21 mouse cellular contexts compared by ENCODE assay signal in the genomic region with DNA sequence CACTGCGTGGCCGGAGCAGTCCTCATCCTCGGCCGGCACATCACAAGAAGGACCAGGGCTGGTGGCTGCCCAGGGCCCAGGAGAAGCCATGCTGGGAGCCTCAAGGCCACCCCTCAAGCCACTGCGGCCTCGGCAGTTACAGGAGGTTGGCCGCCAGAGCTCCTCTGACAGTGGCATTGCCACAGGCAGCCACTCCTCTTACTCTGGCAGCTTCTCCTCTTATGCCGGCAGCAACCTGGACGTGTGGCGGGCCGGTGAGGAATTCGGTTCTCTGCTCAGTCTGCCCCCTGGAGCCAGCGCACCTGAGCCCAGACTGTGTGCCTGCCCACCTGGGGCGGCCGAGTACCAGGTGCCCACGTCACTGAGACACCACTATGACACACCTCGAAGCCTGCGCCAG. TPM values are rescaled to one million over a fixed set of nuclear protein-coding genes. Genes with fewer than 3 reads are reported as not detected.
DNase-seq lines count a peak whose midpoint lies in the region; ATAC-seq lines count a peak whose summit lies in the region.
"Had no signal": no experiment of that assay in that cellular context is flagged by ENCODE, and none has a peak within 500 bp of the region (broad histone marks: within the 10 kb centered on the region; RNA-seq: fewer than 3 reads in every experiment).

No protein-coding gene starts in this region.

- no peak overlapping the region; the same call in 1 of the 2 replicates for H3K27ac ChIP-seq in heart, embryonic 10.5 days
- H3K27ac ChIP-seq in midbrain, embryonic 10.5 days (replicated peaks) = peak overlapping the region; percentile 17; the same call in 1 of the 2 replicates
- H3K27ac ChIP-seq in midbrain, embryonic 14.5 days (replicated peaks; ENCODE audit: low read depth, low read length) = no peak overlapping the region
- no peak overlapping the region for H3K27ac ChIP-seq in embryonic facial prominence, embryonic 11.5 days (replicated peaks; ENCODE audit: low read depth, low read length)
- H3K27ac ChIP-seq: macrophage had no signal

- H3K9ac ChIP-seq in midbrain, embryonic 14.5 days (replicated peaks; ENCODE audit: low read length) = no peak overlapping the region
- 0 out of 2 replicates have a peak overlapping the region, but pooled peaks have one; percentile 13 for H3K9ac ChIP-seq in embryonic facial prominence, embryonic 11.5 days (replicated peaks; ENCODE audit: low read length)

- no peak overlapping the region for H3K4me2 ChIP-seq in midbrain, embryonic 14.5 days (ENCODE audit: low read length)
- no peak overlapping the region for H3K4me2 ChIP-seq in embryonic facial prominence, embryonic 11.5 days (ENCODE audit: low read depth, low read length)
- H3K4me2 ChIP-seq: liver, embryonic 11.5 days; midbrain, embryonic 11.5 days had no signal

- WGBS in heart, embryonic 10.5 days = 33% methylated on average over 18 of the region's 18 CpGs
- 28% methylated on average over 18 of the region's 18 CpGs for WGBS in midbrain, embryonic 10.5 days
- 23% methylated on average over 18 of the region's 18 CpGs for WGBS in midbrain, embryonic 14.5 days
- 24% methylated on average over 17 of the region's 18 CpGs for WGBS in embryonic facial prominence, embryonic 11.5 days

- 0 out of 2 replicates have a peak overlapping the region, but pooled peaks have one; percentile 2 for H3K4me3 ChIP-seq in heart, embryonic 10.5 days
- H3K4me3 ChIP-seq in midbrain, embryonic 10.5 days = no peak overlapping the region
- H3K4me3 ChIP-seq in midbrain, embryonic 14.5 days (replicated peaks; ENCODE audit: low read depth, low read length) = no peak overlapping the region
- no peak overlapping the region for H3K4me3 ChIP-seq in embryonic facial prominence, embryonic 11.5 days (ENCODE audit: low read depth, low read length)

- peaks cover 24% of the 10 kb centered on the region; the same call in 1 of the 2 replicates for H3K36me3 ChIP-seq in heart, embryonic 10.5 days
- H3K36me3 ChIP-seq in midbrain, embryonic 10.5 days = no peaks in the 10 kb centered on the region
- H3K36me3 ChIP-seq in midbrain, embryonic 14.5 days (ENCODE audit: control insufficient read depth, insufficient read depth, low read length) = no peaks in the 10 kb centered on the region
- H3K36me3 ChIP-seq in embryonic facial prominence, embryonic 11.5 days (replicated peaks; ENCODE audit: control insufficient read depth, insufficient read depth, low read depth, low read length) = no peaks in the 10 kb centered on the region

- no peaks in the 10 kb centered on the region for H3K9me3 ChIP-seq in heart, embryonic 10.5 days
- no peaks in the 10 kb centered on the region for H3K9me3 ChIP-seq in midbrain, embryonic 10.5 days (replicated peaks)
- H3K9me3 ChIP-seq in midbrain, embryonic 14.5 days (ENCODE audit: control insufficient read depth, low read length) = no peaks in the 10 kb centered on the region
- H3K9me3 ChIP-seq in embryonic facial prominence, embryonic 11.5 days (replicated peaks; ENCODE audit: control insufficient read depth, low read length) = no peaks in the 10 kb centered on the region

- peaks cover 54% of the 10 kb centered on the region for H3K27me3 ChIP-seq in heart, embryonic 10.5 days (ENCODE audit: insufficient read depth, poor library complexity, severe bottlenecking)
- peaks cover 31% of the 10 kb centered on the region for H3K27me3 ChIP-seq in midbrain, embryonic 10.5 days (ENCODE audit: low read depth, poor library complexity, severe bottlenecking)
- H3K27me3 ChIP-seq in midbrain, embryonic 14.5 days (ENCODE audit: control insufficient read depth, insufficient read depth, low read length) = no peaks in the 10 kb centered on the region; the same call in 1 of the 2 replicates
- H3K27me3 ChIP-seq in embryonic facial prominence, embryonic 11.5 days (ENCODE audit: control insufficient read depth, insufficient read depth, low read length) = peaks cover 10% of the 10 kb centered on the region

- no peak for ATAC-seq in midbrain, embryonic 14.5 days (ENCODE audit: low FRiP score, low TSS enrichment)
- ATAC-seq in embryonic facial prominence, embryonic 11.5 days (replicated peaks; ENCODE audit: insufficient number of reproducible peaks, low FRiP score, low TSS enrichment, low read depth) = no peak
- ATAC-seq: forebrain, embryonic 14.5 days; inflammation-experienced regulatory T-cells, adult 6 months had no signal

- H3K4me1 ChIP-seq in heart, embryonic 10.5 days = peaks cover 23% of the 10 kb centered on the region
- peaks cover 24% of the 10 kb centered on the region for H3K4me1 ChIP-seq in midbrain, embryonic 10.5 days
- H3K4me1 ChIP-seq in midbrain, embryonic 14.5 days (ENCODE audit: control insufficient read depth, insufficient read depth, low read length) = no peaks in the 10 kb centered on the region
- no peaks in the 10 kb centered on the region for H3K4me1 ChIP-seq in embryonic facial prominence, embryonic 11.5 days (ENCODE audit: control insufficient read depth, insufficient read depth, low read length)

- DNase-seq in adrenal gland, postnatal 14 days = peak; percentile 60
- no peak for DNase-seq in adrenal gland, adult 8-10 months
- DNase-seq in heart, embryonic 10.5 days (ENCODE audit: low spot score) = no peak
- no peak for DNase-seq in heart, adult 18-20 months
- no peak for DNase-seq in midbrain, embryonic 10.5 days (ENCODE audit: low spot score)
- DNase-seq in midbrain, embryonic 14.5 days = no peak
- no peak for DNase-seq in embryonic facial prominence, embryonic 11.5 days (ENCODE audit: low spot score)
- no peak for DNase-seq in layer of hippocampus, adult 8-10 months (ENCODE audit: low spot score in 2 of 2)
- DNase-seq: gastrocnemius, postnatal 14 days; kidney, adult 2 months; kidney, postnatal 10 days; layer of hippocampus, postnatal 36 days; lung, adult 18-20 months; right cerebral cortex, adult 18-20 months had no signal

RNA-seq across cellular contexts. Expression of gene Dok7, which starts 22.5 kb away (rescaled TPM):
- total RNA-seq in adrenal gland, postnatal 14 days (2021) = 10.7 and 12.4 TPM in 2 replicates
- total RNA-seq in adrenal gland, adult 8-10 months (2022) = 10 to 100 TPM in 2 of 4 experiments, 1 to 10 TPM in 2; 4.5 to 25.5 (median 15.6) TPM
- polyA plus RNA-seq in heart, embryonic 10.5 days (2016; fragmentation: Nextera tagmentation; extraction: Ambion mirVana) = 2.3 and 4.4 TPM in 2 replicates
- total RNA-seq in heart, adult 18-20 months (2021) = 10 to 100 TPM; 33.2 to 35.2 TPM
- polyA plus RNA-seq in midbrain, embryonic 10.5 days (2016; fragmentation: Nextera tagmentation; extraction: Ambion mirVana) = 0.27 and 0.42 TPM in 2 replicates
- 3.6 and 6.2 TPM in 2 replicates for polyA plus RNA-seq in midbrain, embryonic 14.5 days (2014; fragmentation: Nextera tagmentation; extraction: Ambion mirVana)
- polyA plus RNA-seq in embryonic facial prominence, embryonic 11.5 days (2014; fragmentation: Nextera tagmentation; extraction: Ambion mirVana) = 0.24 and 0.43 TPM in 2 replicates
- 10 to 100 TPM; 15.9 to 23.8 (median 17.4) TPM for total RNA-seq in layer of hippocampus, adult 8-10 months (2022)
- total RNA-seq: monocyte, adult 5-6 weeks had no signal
- polyA plus RNA-seq: hindbrain, embryonic 11.5 days had no signal

RNA-seq across cellular contexts. Expression of gene Lrpap1, which starts 26.5 kb away (rescaled TPM):
- 80.8 and 88.8 TPM in 2 replicates for total RNA-seq in adrenal gland, postnatal 14 days (2021)
- total RNA-seq in adrenal gland, adult 8-10 months (2022) = 100 to 1,000 TPM in 2 of 4 experiments, 10 to 100 TPM in 2; 98.6 to 149 (median 115) TPM
- 114 and 121 TPM in 2 replicates for polyA plus RNA-seq in heart, embryonic 10.5 days (2016; fragmentation: Nextera tagmentation; extraction: Ambion mirVana)
- total RNA-seq in heart, adult 18-20 months (2021) = 10 to 100 TPM; 49.9 to 50.2 TPM
- polyA plus RNA-seq in midbrain, embryonic 10.5 days (2016; fragmentation: Nextera tagmentation; extraction: Ambion mirVana) = 84.5 and 105 TPM in 2 replicates
- 132 and 136 TPM in 2 replicates for polyA plus RNA-seq in midbrain, embryonic 14.5 days (2014; fragmentation: Nextera tagmentation; extraction: Ambion mirVana)
- 92.2 and 92.3 TPM in 2 replicates for polyA plus RNA-seq in embryonic facial prominence, embryonic 11.5 days (2014; fragmentation: Nextera tagmentation; extraction: Ambion mirVana)
- 100 to 1,000 TPM; 126 to 154 (median 145) TPM for total RNA-seq in layer of hippocampus, adult 8-10 months (2022)

RNA-seq across cellular contexts. Expression of gene Hgfac, which starts 37.8 kb away (rescaled TPM):
- total RNA-seq in adrenal gland, postnatal 14 days (2021) = 3.7 and 36.1 TPM in 2 replicates
- total RNA-seq in adrenal gland, adult 8-10 months (2022) = 1 to 10 TPM in 1 of 4 experiments, under 1 TPM in 3; 0.30 to 1.7 (median 0.72) TPM
- polyA plus RNA-seq in heart, embryonic 10.5 days (2016; fragmentation: Nextera tagmentation; extraction: Ambion mirVana) = 0.26 and 5.0 TPM in 2 replicates
- total RNA-seq in heart, adult 18-20 months (2021) = under 1 TPM; 0.20 to 0.64 TPM
- 0.28 and 0.53 TPM in 2 replicates for polyA plus RNA-seq in midbrain, embryonic 10.5 days (2016; fragmentation: Nextera tagmentation; extraction: Ambion mirVana)
- 0.61 and 1.1 TPM in 2 replicates for polyA plus RNA-seq in midbrain, embryonic 14.5 days (2014; fragmentation: Nextera tagmentation; extraction: Ambion mirVana)
- 0.35 TPM in 1 of 2 replicates, not detected in the other for polyA plus RNA-seq in embryonic facial prominence, embryonic 11.5 days (2014; fragmentation: Nextera tagmentation; extraction: Ambion mirVana)
- 1 to 10 TPM in 2 of 4 experiments, under 1 TPM in 2; 0.57 to 1.2 (median 0.90) TPM for total RNA-seq in layer of hippocampus, adult 8-10 months (2022)
- total RNA-seq: monocyte, adult 5-6 weeks had no signal
- polyA plus RNA-seq: forebrain, embryonic 14.5 days; macrophage had no signal
